Mouse (Mus musculus) intestine, postnatal 0 days (tissue): Measurements from ENCODE around the gene Adgrl2. TPM values are rescaled to one million over a fixed set of nuclear protein-coding genes. Genes with fewer than 3 reads are reported as not detected.

Source experiments
- ATAC-seq: fragments of 200-750 bp; cut with Nextera tagmentation; 2 replicates; pipeline ENCODE4 v1.8.0; 2017; ENCODE audit warnings: mild to moderate bottlenecking, moderate TSS enrichment, moderate library complexity
- H3K27ac ChIP-seq: fragments of 300-500 bp; sonication (generic); 2 replicates; pipeline ENCODE4 v1.5.1; 2014; ENCODE audit warnings: mild to moderate bottlenecking, low read depth, low read length, moderate library complexity
- H3K27me3 ChIP-seq: fragments of 300-500 bp; sonication (generic); replicated peaks from 2 replicates; pipeline ENCODE4 v1.6.1; 2014; ENCODE audit warnings: low read length, mixed read lengths; ENCODE audit not compliant: control insufficient read depth, insufficient read depth
- H3K36me3 ChIP-seq: fragments of 300-500 bp; sonication (generic); 2 replicates; pipeline ENCODE4 v1.6.1; 2014; ENCODE audit warnings: mild to moderate bottlenecking, moderate library complexity; ENCODE audit not compliant: control insufficient read depth, insufficient read depth
- H3K4me1 ChIP-seq: fragments of 300-500 bp; sonication (generic); replicated peaks from 2 replicates; pipeline ENCODE4 v1.6.1; 2014; ENCODE audit warnings: antibody characterized with exemption, low read length, mixed read lengths; ENCODE audit not compliant: control insufficient read depth, insufficient read depth
- H3K4me2 ChIP-seq: fragments of 300-500 bp; sonication (generic); replicated peaks from 2 replicates; pipeline ENCODE4 v1.6.1; 2014; ENCODE audit warnings: low read depth, mild to moderate bottlenecking, moderate library complexity
- H3K4me3 ChIP-seq: fragments of 300-500 bp; sonication (generic); 2 replicates; pipeline ENCODE4 v1.5.1; 2014; ENCODE audit warnings: low read depth, low read length
- H3K9ac ChIP-seq: fragments of 300-500 bp; sonication (generic); 2 replicates; pipeline ENCODE4 v1.6.1; 2014; ENCODE audit warnings: mild to moderate bottlenecking, low read depth, low read length
- H3K9me3 ChIP-seq: fragments of 300-500 bp; sonication (generic); 2 replicates; pipeline ENCODE4 v1.6.1; 2016; ENCODE audit warnings: mixed run types; ENCODE audit not compliant: control insufficient read depth
- CTCF ChIP-seq: sonication (generic); IDR thresholded peaks from 2 replicates; pipeline ENCODE4 v1.5.1; 2016; ENCODE audit warnings: low read depth, mild to moderate bottlenecking, control low read depth, antibody characterized with exemption, moderate library complexity
- WGBS: fragments of 180-500 bp; shearing (Covaris S2); extraction: QIAGEN DNeasy Blood & Tissue Kit; methylation state at CpG from one replicate; pipeline ENCODE4 v1.1.7; 2014; 5-methylcytosine and 5-hydroxymethylcytosine counted together
- polyA plus RNA-seq: library from polyadenylated mRNA; unstranded; fragments of >200 nt; fragmentation: Nextera tagmentation; extraction: Ambion mirVana; gene quantifications from 2 replicates; pipeline ENCODE4 v1.2.1, GENCODE M21; 2015

The Adgrl2 gene
- 20.4 and 21.3 TPM in 2 replicates for polyA plus RNA-seq

DNA sequence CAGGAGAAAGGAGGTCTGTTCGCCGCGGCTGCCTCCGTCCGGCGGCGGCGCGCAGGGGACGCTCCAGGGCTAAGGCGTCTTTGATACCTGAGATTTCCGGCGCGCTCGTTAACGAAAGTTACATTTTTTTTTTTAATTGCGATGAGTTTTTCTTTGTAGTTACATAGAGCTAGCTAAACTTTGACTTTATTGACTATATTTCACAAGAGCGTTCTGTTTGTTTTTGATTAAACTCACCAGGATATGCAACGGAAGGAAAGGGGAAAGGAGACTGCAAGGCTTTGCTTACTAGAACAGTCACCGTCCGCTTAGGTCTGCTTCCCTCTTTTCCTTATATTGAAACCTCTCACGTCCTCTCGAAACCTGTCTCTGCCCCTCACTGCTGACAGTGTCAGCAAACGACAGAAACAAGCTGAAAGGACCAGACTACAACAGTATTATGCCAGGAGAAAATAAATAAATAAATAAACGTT lies at the start of gene Adgrl2:
TSS of gene Adgrl2 (minus strand) at position 25 of the 473 bp plus-strand sequence.
- WGBS, result under 1% methylated on average over 25 of the region's 25 CpGs

DNA sequence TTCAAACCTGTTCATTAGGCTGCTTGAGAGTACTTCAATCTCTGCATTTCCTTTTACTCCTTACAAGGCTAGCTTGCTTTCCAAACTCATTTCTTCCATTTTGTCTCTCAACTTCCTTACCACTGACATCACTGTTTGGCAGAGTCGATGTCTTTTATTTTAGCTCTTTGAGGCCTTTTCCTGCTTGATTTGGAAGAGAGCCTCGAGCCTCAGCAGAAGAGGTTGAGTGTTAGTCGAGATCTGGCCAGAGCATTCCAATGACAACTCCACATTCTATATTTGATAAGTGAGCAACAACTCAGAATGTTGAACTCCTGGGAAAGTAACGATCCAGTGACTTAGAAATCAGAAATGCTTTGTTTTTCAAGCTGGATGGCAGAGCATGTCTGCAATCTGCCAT lies 48.4 kb upstream of the Adgrl2 start:
- H3K36me3 ChIP-seq, result no peaks in the 10 kb centered on the region
- H3K4me1 ChIP-seq, result no peaks in the 10 kb centered on the region
- no peak overlapping the region; the same call in 1 of the 2 replicates for H3K27ac ChIP-seq
- no peak overlapping the region for H3K4me3 ChIP-seq
- no peak for ATAC-seq
- WGBS, result 56% methylated on average over 4 of the region's 4 CpGs
- no peak overlapping the region for H3K9ac ChIP-seq
- H3K27me3 ChIP-seq, result no peaks in the 10 kb centered on the region
- no peak for TF ChIP-seq CTCF
- H3K4me2 ChIP-seq, result no peak overlapping the region
- no peaks in the 10 kb centered on the region for H3K9me3 ChIP-seq

More for the DNA sequence above, at the start of gene Adgrl2:
- TF ChIP-seq CTCF, result peak; percentile 42
- Histone ChIP-seq H3K27me3 (no peaks in the 10 kb centered on the region), H3K4me2 (peak within 1 kb of the TSS; percentile 94), H3K9ac (peak within 1 kb of the TSS; percentile 78), H3K4me1 (no peaks in the 10 kb centered on the region), H3K36me3 (no peaks in the 10 kb centered on the region), H3K9me3 (no peaks in the 10 kb centered on the region), H3K27ac (peak within 1 kb of the TSS; percentile 93), H3K4me3 (peak within 1 kb of the TSS; percentile 70)
- ATAC-seq, result peak; percentile 23

DNA sequence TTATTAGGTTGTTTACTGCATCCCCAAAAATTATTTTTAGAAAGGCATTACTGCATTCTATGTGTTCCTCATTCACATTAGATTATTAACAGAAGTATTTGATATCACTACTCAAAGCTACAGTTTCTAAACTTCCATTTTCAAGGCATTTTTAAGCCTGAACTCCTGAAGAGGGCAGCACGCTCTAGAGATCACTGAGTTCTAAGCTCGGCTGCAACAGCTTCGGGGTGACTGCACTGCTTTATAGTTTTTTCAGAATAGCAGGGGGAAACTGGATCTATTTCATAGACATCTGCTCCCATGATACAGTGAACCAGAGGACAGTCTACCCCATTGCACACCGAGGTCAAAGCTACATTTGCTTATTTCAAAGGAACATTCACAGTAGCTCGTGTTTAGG lies 29.6 kb upstream of the Adgrl2 start:
- no peak for ATAC-seq
- Histone ChIP-seq H3K36me3 (no peaks in the 10 kb centered on the region), H3K27ac (no peak overlapping the region), H3K4me1 (no peaks in the 10 kb centered on the region), H3K4me2 (no peak overlapping the region), H3K9me3 (no peaks in the 10 kb centered on the region), H3K27me3 (no peaks in the 10 kb centered on the region), H3K9ac (no peak overlapping the region), H3K4me3 (no peak overlapping the region)
- peak; percentile 46 for TF ChIP-seq CTCF
- WGBS, result 73% methylated on average over 5 of the region's 5 CpGs

DNA sequence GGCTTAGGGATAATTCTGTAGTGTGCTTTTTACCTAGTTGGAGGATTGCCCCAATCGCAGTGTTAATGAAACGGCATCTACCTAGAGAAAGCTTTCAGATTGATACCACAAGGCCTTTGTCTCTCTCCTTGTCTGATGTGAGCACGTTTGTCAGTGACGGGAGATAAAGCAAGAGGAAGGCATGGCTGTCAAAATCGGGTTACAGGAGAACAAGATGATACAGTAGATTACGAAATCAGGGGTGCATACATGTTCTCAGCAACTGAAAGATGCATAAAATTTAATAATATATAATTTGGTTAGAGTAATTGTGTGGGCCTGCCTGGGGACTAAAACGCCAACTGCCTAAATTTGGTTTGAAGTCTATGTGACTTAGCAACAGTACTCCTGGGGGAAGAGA lies 19.0 kb upstream of the Adgrl2 start:
- H3K4me1 ChIP-seq, result 0 out of 2 replicates have a peak, but pooled peaks cover 3% of the 10 kb centered on the region
- no peak for ATAC-seq
- TF ChIP-seq CTCF, result no peak
- no peaks in the 10 kb centered on the region for H3K9me3 ChIP-seq
- no peak overlapping the region for H3K27ac ChIP-seq
- H3K36me3 ChIP-seq, result no peaks in the 10 kb centered on the region
- H3K27me3 ChIP-seq, result no peaks in the 10 kb centered on the region
- no peak overlapping the region for H3K4me3 ChIP-seq
- H3K9ac ChIP-seq, result no peak overlapping the region
- no peak overlapping the region for H3K4me2 ChIP-seq
- WGBS, result 74% methylated on average over 7 of the region's 7 CpGs

DNA sequence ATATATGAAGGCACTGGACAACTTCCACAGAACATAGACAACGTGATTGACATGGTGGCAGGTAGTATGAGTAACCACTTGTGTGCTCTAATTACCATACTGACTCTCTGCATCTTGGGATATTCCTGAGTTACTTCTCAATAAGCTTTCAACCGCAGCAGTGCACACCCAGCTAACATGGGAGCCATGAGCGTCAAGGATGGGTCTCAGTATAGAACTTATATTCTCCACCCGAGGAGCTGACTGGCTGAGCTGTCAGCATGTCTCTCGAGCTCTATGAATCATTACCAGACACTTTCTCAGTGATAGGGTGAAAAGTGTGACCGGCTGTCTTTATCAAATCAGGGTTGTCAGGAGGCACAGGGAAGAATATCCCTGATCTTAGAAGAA lies 18.3 kb upstream of the Adgrl2 start:
- Histone ChIP-seq H3K36me3 (no peaks in the 10 kb centered on the region), H3K4me1 (0 out of 2 replicates have a peak, but pooled peaks cover 3% of the 10 kb centered on the region), H3K27me3 (no peaks in the 10 kb centered on the region), H3K9ac (no peak overlapping the region), H3K9me3 (no peaks in the 10 kb centered on the region), H3K27ac (no peak overlapping the region), H3K4me2 (peak overlapping the region; percentile 54), H3K4me3 (peak overlapping the region; percentile 4)
- TF ChIP-seq CTCF, result no peak
- WGBS, result 38% methylated on average over 6 of the region's 6 CpGs
- ATAC-seq, result peak; percentile 73

DNA sequence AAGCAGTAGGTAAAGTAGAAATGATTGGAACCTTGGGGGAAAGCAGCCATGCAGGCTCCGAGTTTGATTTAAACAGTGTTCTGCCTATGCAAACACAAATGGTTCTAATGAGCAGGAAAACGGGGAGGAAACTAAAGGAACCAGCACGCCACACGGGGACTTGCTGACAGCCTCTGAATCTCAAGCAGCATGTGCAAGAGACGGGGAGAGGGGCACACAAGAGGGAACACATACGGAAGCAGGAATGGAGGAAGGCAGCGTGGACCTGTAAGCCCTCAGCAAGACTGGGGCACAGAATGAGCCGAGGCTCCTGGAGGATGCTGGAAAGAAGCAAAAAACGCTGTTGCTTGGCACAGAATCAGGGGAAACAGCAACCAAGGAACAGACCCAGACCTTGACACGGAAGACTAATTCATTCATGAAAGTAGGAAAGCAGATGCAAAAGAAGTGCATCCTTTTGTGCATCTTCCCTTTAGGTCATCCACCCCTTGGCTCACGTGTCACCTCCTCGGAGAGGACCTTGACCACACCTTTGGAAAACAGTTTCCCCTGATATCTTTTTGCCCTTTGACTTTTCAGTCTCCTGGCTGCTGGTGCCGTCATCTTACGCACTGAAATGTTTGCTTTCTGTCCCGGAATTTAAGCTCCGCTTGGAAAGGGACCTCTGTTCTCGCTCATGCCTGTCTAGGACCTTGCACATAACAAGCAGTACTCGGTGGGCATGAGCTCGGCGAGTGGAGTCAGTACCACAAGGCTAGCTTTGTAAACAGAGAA lies 17.7 kb upstream of the Adgrl2 start:
- H3K4me2 ChIP-seq, result peak overlapping the region; percentile 54
- H3K4me3 ChIP-seq, result peak overlapping the region; percentile 4
- H3K36me3 ChIP-seq, result no peaks in the 10 kb centered on the region
- WGBS, result 27% methylated on average over 20 of the region's 20 CpGs
- no peak for TF ChIP-seq CTCF
- no peaks in the 10 kb centered on the region for H3K9me3 ChIP-seq
- no peak overlapping the region for H3K9ac ChIP-seq
- no peak overlapping the region for H3K27ac ChIP-seq
- H3K27me3 ChIP-seq, result no peaks in the 10 kb centered on the region
- 0 out of 2 replicates have a peak, but pooled peaks cover 3% of the 10 kb centered on the region for H3K4me1 ChIP-seq
- peak; percentile 79 for ATAC-seq
